Mouse (Mus musculus) bone marrow, adult 2 months (tissue): ENCODE data around the gene Ptprn2.

Experiments
- CTCF ChIP-seq: fragments of 200-500 bp; IDR thresholded peaks from 2 replicates; pipeline ENCODE4 v1.5.1; 2011; ENCODE audit warnings: low read length, control low read depth; ENCODE audit not compliant: control insufficient read depth, insufficient read depth
- POLR2A ChIP-seq: fragments of 200-500 bp; IDR thresholded peaks from 2 replicates; pipeline ENCODE4 v1.6.1; 2011; ENCODE audit warnings: low read depth, mild to moderate bottlenecking, control low read depth, low read length, borderline replicate concordance; ENCODE audit not compliant: control insufficient read depth

GRCm38 (mm10) chr12:116468348-116468747, 17.2 kb upstream of the Ptprn2 start:
- TF ChIP-seq CTCF (no peak), POLR2A (no peak)
